Mouse (Mus musculus) forebrain, embryonic 11.5 days (tissue): ENCODE data around the gene Noxo1. TPM values are rescaled to one million over a fixed set of nuclear protein-coding genes. Genes with fewer than 3 reads are reported as not detected.
"Not testable (repeated sequence)": the region's sequence is repeated elsewhere in the genome, so short reads cannot be mapped to it uniquely, and the experiment has no call there.

Experiments used
- ATAC-seq: fragments of 200-750 bp; cut with Nextera tagmentation; replicated peaks from 2 replicates; pipeline ENCODE4 v1.8.0; 2017; ENCODE audit warnings: moderate TSS enrichment; ENCODE audit not compliant: low FRiP score
- DNase-seq: peaks from one replicate; pipeline ENCODE4 v3.0.0-alpha.2; 2017; ENCODE audit warnings: low spot score
- H3K27ac ChIP-seq: fragments of 300-500 bp; sonication (generic); 2 replicates; pipeline ENCODE4 v1.5.1; 2014; ENCODE audit warnings: low read depth, low read length
- H3K27me3 ChIP-seq: fragments of 300-500 bp; sonication (generic); 2 replicates; pipeline ENCODE4 v1.6.1; 2014; ENCODE audit warnings: mild to moderate bottlenecking, low read length, mixed read lengths; ENCODE audit not compliant: control insufficient read depth, insufficient read depth
- H3K36me3 ChIP-seq: fragments of 300-500 bp; sonication (generic); 2 replicates; pipeline ENCODE4 v1.6.1; 2014; ENCODE audit warnings: mild to moderate bottlenecking, low read length, moderate library complexity, mixed read lengths; ENCODE audit not compliant: control insufficient read depth, insufficient read depth
- H3K4me1 ChIP-seq: fragments of 300-500 bp; sonication (generic); replicated peaks from 2 replicates; pipeline ENCODE4 v1.6.1; 2014; ENCODE audit warnings: low read length, mixed read lengths; ENCODE audit not compliant: control insufficient read depth, insufficient read depth
- H3K4me2 ChIP-seq: fragments of 300-500 bp; sonication (generic); 2 replicates; pipeline ENCODE4 v1.6.1; 2014; ENCODE audit warnings: low read depth, mild to moderate bottlenecking, low read length, moderate library complexity, mixed read lengths; ENCODE audit not compliant: severe bottlenecking
- H3K4me3 ChIP-seq: fragments of 300-500 bp; sonication (generic); 2 replicates; pipeline ENCODE4 v1.5.1; 2014; ENCODE audit warnings: low read depth, low read length
- H3K9ac ChIP-seq: fragments of 300-500 bp; sonication (generic); 2 replicates; pipeline ENCODE4 v1.6.1; 2014; ENCODE audit warnings: low read length
- H3K9me3 ChIP-seq: fragments of 300-500 bp; sonication (generic); 2 replicates; pipeline ENCODE4 v1.6.1; 2016; ENCODE audit warnings: low read length, mixed read lengths; ENCODE audit not compliant: control insufficient read depth
- WGBS: fragments of 180-500 bp; shearing (Covaris S2); extraction: QIAGEN DNeasy Blood & Tissue Kit; methylation state at CpG from one replicate; pipeline ENCODE4 v1.1.7; 2014; 5-methylcytosine and 5-hydroxymethylcytosine counted together
- polyA plus RNA-seq: library from polyadenylated mRNA; unstranded; fragments of >200 nt; fragmentation: Nextera tagmentation; extraction: Ambion mirVana; gene quantifications from 2 replicates; pipeline ENCODE4 v1.2.1, GENCODE M21; 2014

The Noxo1 gene
- polyA plus RNA-seq, 1 experiment from 2014 or later = 1.7 TPM

- Histone ChIP-seq H3K4me2 (no peak overlapping the region), H3K4me3 (no peak overlapping the region), H3K27ac (no peak overlapping the region), H3K27me3 (no peaks in the 10 kb centered on the region), H3K4me1 (no peaks in the 10 kb centered on the region), H3K9me3 (no peaks in the 10 kb centered on the region), H3K36me3 (peaks cover 2% of the 10 kb centered on the region; the same call in 1 of the 2 replicates), H3K9ac (no peak overlapping the region)
- ATAC-seq (no peak), DNase-seq (no peak)
- 97% methylated on average over 3 of the region's 3 CpGs for WGBS
Observed at GRCm38 (mm10) chr17:24705821-24706220, 9.8 kb downstream of the Noxo1 start.

DNA sequence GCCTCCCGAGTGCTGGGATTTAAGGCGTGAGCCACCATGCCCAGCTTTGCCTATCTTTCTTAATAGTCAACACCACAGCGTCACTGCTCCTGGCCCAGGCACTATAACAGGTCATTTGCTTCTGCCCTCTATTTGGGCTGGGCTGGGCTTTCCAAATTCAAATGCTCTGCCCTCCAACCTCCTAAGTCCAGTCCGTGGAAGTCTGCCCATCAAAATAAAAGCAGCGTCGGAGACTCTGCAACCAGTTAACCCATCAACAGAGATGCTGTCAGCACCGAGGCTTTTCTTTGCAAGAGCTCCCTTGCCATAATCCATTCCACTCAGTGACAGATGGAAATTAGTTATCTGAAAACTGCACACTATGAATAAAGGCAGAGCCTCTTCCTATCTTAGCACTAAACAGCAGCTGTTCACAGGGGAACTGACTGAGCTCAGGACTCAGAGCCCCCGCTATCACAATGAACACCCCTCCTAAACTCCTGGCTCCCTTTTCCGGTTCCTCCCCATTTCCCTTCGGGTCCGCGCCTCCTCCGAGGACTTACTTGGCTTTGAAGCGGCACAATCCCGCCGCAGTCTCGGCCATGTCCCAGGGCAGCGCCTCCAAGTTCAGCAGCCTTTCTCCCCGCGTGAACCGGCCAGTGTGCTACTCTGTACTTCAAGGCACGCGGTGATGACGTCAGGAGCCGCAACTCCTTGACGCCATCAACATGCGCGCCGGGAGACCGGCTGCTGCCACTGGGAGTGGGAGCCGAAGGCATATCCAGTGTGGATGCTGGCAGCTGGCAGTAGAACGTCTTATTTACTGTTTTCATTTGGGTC is 11.2 kb downstream of the Noxo1 start, which contains the start of gene Tbl3:
Tbl3 (minus strand) TSS at position 679 of the 819 bp plus-strand sequence.
- WGBS = 5% methylated on average over 32 of the region's 32 CpGs
- 0 out of 2 replicates have a peak within 1 kb of the TSS, but pooled peaks have one; percentile 0 for H3K27ac ChIP-seq

GRCm38 (mm10) chr17:24707801-24708425 is 11.9 kb downstream of the Noxo1 start:
- ATAC-seq (peak; percentile 64), DNase-seq (no peak)
- Histone ChIP-seq H3K9me3 (no peaks in the 10 kb centered on the region), H3K27ac (no peak overlapping the region), H3K4me3 (peak overlapping the region; percentile 45), H3K27me3 (no peaks in the 10 kb centered on the region), H3K36me3 (no peaks in the 10 kb centered on the region; the same call in 1 of the 2 replicates), H3K4me2 (peak overlapping the region; percentile 71), H3K4me1 (no peaks in the 10 kb centered on the region), H3K9ac (peak overlapping the region; percentile 50)
- 6% methylated on average over 24 of the region's 24 CpGs for WGBS

More for the DNA sequence above, 11.2 kb downstream of the Noxo1 start, which contains the start of gene Tbl3:
- H3K9me3 ChIP-seq = no peaks in the 10 kb centered on the region
- ATAC-seq = peak; percentile 87
- peak; percentile 96 for DNase-seq
- no peaks in the 10 kb centered on the region; the same call in 1 of the 2 replicates for H3K36me3 ChIP-seq
- H3K4me2 ChIP-seq = peak within 1 kb of the TSS; percentile 71
- peak within 1 kb of the TSS; percentile 45 for H3K4me3 ChIP-seq
- no peaks in the 10 kb centered on the region for H3K27me3 ChIP-seq
- peak within 1 kb of the TSS; percentile 50 for H3K9ac ChIP-seq
- H3K4me1 ChIP-seq = no peaks in the 10 kb centered on the region

GRCm38 (mm10) chr17:24708646-24709045 is 12.6 kb downstream of the Noxo1 start:
- no peak overlapping the region for H3K4me3 ChIP-seq
- no peaks in the 10 kb centered on the region; the same call in 1 of the 2 replicates for H3K36me3 ChIP-seq
- WGBS = 35% methylated on average over 2 of the region's 2 CpGs
- no peak for ATAC-seq
- H3K9me3 ChIP-seq = no peaks in the 10 kb centered on the region
- H3K27me3 ChIP-seq = no peaks in the 10 kb centered on the region
- H3K9ac ChIP-seq = no peak overlapping the region
- H3K4me2 ChIP-seq = no peak overlapping the region
- H3K27ac ChIP-seq = no peak overlapping the region
- no peaks in the 10 kb centered on the region for H3K4me1 ChIP-seq
- no peak for DNase-seq

DNA sequence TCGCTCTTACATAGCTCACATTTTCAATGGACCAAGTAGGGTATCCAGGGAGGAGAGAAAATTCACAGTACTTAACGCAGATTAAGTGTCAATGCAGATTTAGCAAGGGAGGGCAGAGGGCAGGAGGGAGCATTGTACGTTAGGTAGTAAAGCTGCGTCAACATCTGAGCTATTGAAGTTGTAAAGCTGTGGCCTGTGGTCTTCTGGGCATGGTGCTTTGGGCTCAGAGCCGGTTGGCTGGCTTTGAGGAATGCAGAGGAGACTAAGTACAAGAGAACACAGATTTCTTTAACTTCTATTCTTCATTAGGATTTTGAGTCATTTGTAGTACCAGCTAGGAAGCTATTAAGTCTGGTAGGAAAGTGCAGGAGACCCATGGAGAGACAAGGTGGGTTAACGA is 19.5 kb downstream of the Noxo1 start:
- Histone ChIP-seq H3K4me3 (no peak overlapping the region), H3K4me1 (no peaks in the 10 kb centered on the region; the same call in 1 of the 2 replicates), H3K36me3 (no peaks in the 10 kb centered on the region), H3K27ac (no peak overlapping the region), H3K27me3 (no peaks in the 10 kb centered on the region), H3K9ac (no peak overlapping the region), H3K4me2 (no peak overlapping the region), H3K9me3 (no peaks in the 10 kb centered on the region)
- DNase-seq (no peak), ATAC-seq (no peak)
- 43% methylated on average over 6 of the region's 6 CpGs for WGBS

- Histone ChIP-seq H3K9ac (no peak overlapping the region), H3K4me1 (peaks cover under 1% of the 10 kb centered on the region), H3K4me2 (no peak overlapping the region), H3K4me3 (no peak overlapping the region), H3K36me3 (peaks cover under 1% of the 10 kb centered on the region), H3K27ac (no peak overlapping the region), H3K9me3 (no peaks in the 10 kb centered on the region), H3K27me3 (no peaks in the 10 kb centered on the region)
- peak; percentile 52 for DNase-seq
- 95% methylated on average over 15 of the region's 15 CpGs for WGBS
- no peak for ATAC-seq
Observed at GRCm38 (mm10) chr17:24716166-24716682, 20.2 kb downstream of the Noxo1 start.

DNA sequence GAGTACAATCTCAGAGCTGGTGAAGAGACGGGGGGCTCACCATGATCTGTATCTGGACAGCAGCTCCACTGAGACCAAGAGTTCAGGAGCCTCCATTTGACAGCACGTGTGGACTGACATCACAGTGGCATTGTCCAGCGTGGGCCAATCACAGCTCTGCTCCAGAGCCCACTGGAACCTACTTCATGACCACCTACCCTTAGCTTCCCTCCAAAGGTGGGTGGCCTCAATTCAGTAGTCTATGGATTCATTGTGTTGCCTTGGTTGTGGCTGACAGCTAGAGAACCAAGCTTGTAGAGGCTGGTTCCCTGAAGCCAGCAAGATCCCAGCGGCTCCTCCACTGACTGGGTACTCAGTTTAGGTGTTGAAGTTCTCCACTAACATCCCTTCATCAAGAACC is 21.9 kb downstream of the Noxo1 start, which contains the start of the genes Rnf151 and Rps2:
Rnf151 (minus strand) TSS at position 121 of the 400 bp plus-strand sequence.
Rps2 (plus strand) TSS at position 174 of the 400 bp plus-strand sequence.
- H3K27ac ChIP-seq = no peak within 1 kb of the TSS; the same call in 1 of the 2 replicates
- H3K27me3 ChIP-seq = no peaks in the 10 kb centered on the region
- 84% methylated on average over 4 of the region's 4 CpGs for WGBS
- peak within 1 kb of the TSS; percentile 61 for H3K4me3 ChIP-seq
- H3K36me3 ChIP-seq = peaks cover 3% of the 10 kb centered on the region
- H3K9me3 ChIP-seq = no peaks in the 10 kb centered on the region
- H3K4me1 ChIP-seq = peaks cover 7% of the 10 kb centered on the region
- ATAC-seq (no peak), DNase-seq (no peak)
- peak within 1 kb of the TSS; percentile 57 for H3K4me2 ChIP-seq
- no peak within 1 kb of the TSS for H3K9ac ChIP-seq

- not testable (repeated sequence) for H3K9me3 ChIP-seq, H3K27ac ChIP-seq, H3K27me3 ChIP-seq, H3K36me3 ChIP-seq, DNase-seq, ATAC-seq
- Histone ChIP-seq H3K4me2 (peak overlapping the region; percentile 57), H3K4me3 (peak overlapping the region; percentile 61), H3K4me1 (peaks cover 13% of the 10 kb centered on the region), H3K9ac (peak overlapping the region; percentile 76)
- 66% methylated on average over 5 of the region's 5 CpGs for whole genome bisulfite sequencing
Observed at GRCm38 (mm10) chr17:24718938-24719337, 22.9 kb downstream of the Noxo1 start.
